Mouse (Mus musculus) E14TG2a.4 (cell line): ENCODE results near the gene Trabd2b.

Source experiments
- CTCF ChIP-seq: conservative IDR thresholded peaks from 2 replicates; pipeline ENCODE4 v1.5.1; 2014; ENCODE audit warnings: low read length
- POU5F1 ChIP-seq: IDR thresholded peaks from 2 replicates; pipeline ENCODE4 v1.6.1; 2014; ENCODE audit warnings: low read length, borderline replicate concordance

GRCm38 (mm10) chr4:114486885-114487531 lies 80.5 kb downstream of the Trabd2b start:
- TF ChIP-seq CTCF (no peak), POU5F1 (no peak)
